Mouse (Mus musculus) inflammation-experienced regulatory T-cells, adult 6 months (primary cell): ENCODE measurements around the gene Flvcr2. TPM values are rescaled to one million over a fixed set of nuclear protein-coding genes. Genes with fewer than 3 reads are reported as not detected.

ENCODE experiments used
- ATAC-seq: one replicate; pipeline ENCODE4 v1.8.0; 2017
- polyA plus RNA-seq, 3 experiments: library from polyadenylated mRNA; unstranded; fragments of 100-300 nt; shearing (Covaris generic); gene quantifications; one replicate each; pipeline ENCODE4 v1.2.1; 2017

Flvcr2 gene
- polyA plus RNA-seq, 3 experiments from 2014 or later, result 0.58 to 0.74 (median 0.60) TPM

DNA sequence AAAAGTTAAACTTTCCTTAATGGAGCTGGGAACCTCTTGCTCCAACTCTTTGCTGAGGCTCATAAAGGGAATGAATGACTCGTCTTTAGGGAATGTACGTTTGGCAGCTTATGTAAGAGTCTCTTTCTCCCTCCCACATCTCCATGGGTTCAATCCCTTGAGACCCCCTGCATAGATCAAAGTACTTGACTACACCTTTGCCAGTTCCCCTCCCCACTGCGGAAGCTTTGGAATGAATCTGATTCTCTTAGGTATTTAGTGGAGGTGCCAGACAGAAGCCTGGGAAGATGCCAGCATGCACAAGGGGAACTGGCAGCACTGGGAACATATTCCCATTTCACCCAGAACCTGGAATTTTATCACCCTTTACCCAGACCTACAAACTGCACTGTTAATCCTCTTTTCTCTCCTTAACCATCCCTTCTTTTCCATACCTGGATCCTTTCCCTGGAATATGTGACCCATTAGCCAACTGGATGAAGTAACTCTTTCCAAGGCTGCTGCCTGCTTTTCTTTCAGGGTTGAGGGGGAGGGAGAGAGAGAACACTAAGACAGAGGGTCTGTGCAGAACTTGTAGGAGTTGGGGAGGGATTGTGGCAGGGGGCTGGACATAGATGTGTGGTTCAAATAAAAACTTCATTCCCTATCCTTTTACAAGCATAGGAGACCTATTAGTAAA is 113.3 kb downstream of the Flvcr2 start:
- no peak for ATAC-seq

DNA sequence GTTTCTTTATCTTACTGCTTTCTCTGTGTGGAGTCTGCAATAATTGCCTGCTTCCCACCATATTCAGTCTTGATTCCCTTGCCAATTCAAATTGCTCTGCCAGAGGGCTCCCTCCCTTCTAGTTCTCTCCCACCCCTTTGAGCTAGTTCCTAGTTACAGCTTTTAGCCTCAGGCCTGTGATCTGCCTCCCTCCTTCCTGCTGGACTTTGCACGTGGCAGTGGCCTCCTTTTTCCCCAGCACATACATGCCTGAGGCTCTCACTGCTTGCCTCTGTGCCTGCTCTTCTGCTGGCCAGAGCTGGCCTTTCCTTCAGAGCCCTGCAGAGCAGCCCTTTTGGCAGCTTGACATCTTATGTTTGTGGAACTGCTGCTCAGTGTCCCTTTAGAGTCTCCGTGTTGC is 116.2 kb downstream of the Flvcr2 start:
- no peak for ATAC-seq

Other genes starting within 250 kb of the Flvcr2 start
- gene Jdp2, start 147.5 kb upstream of the Flvcr2 start, polyA plus RNA-seq, result under 1 TPM; 0.37 to 0.59 (median 0.58) TPM
- 100 to 1,000 TPM; 172 to 296 (median 268) TPM for gene Batf, start 59.9 kb upstream of the Flvcr2 start, polyA plus RNA-seq
- 100 to 1,000 TPM; 134 to 173 (median 139) TPM for gene Erg28, start 78.0 kb downstream of the Flvcr2 start, polyA plus RNA-seq
- gene Ttll5, start 78.1 kb downstream of the Flvcr2 start, polyA plus RNA-seq, result 1 to 10 TPM; 8.6 to 9.5 (median 8.7) TPM